Mouse (Mus musculus): ENCODE data around the gene Cntnap5b.

GRCm38 (mm10) chr1:100006021-100006745, 233.6 kb downstream of the Cntnap5b start:
- no peak for TF ChIP-seq CTCF (IDR thresholded peaks at IDR 0.05; ENCODE audit: low read depth, low read length)
- no peak for TF ChIP-seq POLR2AphosphoS5 (IDR thresholded peaks at IDR 0.05; ENCODE audit: insufficient replicate concordance, low read depth, low read length)

Measured in G1E (cell line).